Mouse (Mus musculus) lung, embryonic 16.5 days (tissue): ENCODE data around the gene Dcps. TPM values are rescaled to one million over a fixed set of nuclear protein-coding genes. Genes with fewer than 3 reads are reported as not detected.
A peak's percentile ranks its signal among the peaks of the same experiment; 100 is the strongest.

Source experiments
- ATAC-seq: fragments of 200-750 bp; cut with Nextera tagmentation; 2 replicates; pipeline ENCODE4 v1.8.0; 2017; ENCODE audit warnings: low read depth, mild to moderate bottlenecking, moderate library complexity
- H3K27ac ChIP-seq: fragments of 300-500 bp; sonication (generic); 2 replicates; pipeline ENCODE4 v1.5.1; 2014; ENCODE audit warnings: mild to moderate bottlenecking, control low read depth, low read length
- H3K27me3 ChIP-seq: fragments of 300-500 bp; sonication (generic); 2 replicates; pipeline ENCODE4 v1.6.1; 2014; ENCODE audit warnings: low read depth, low read length, mixed read lengths; ENCODE audit not compliant: control insufficient read depth, insufficient read depth
- H3K36me3 ChIP-seq: fragments of 300-500 bp; sonication (generic); 2 replicates; pipeline ENCODE4 v1.6.1; 2014; ENCODE audit warnings: low read length; ENCODE audit not compliant: control insufficient read depth, insufficient read depth
- H3K4me1 ChIP-seq: fragments of 300-500 bp; sonication (generic); replicated peaks from 2 replicates; pipeline ENCODE4 v1.6.1; 2014; ENCODE audit warnings: low read length, mixed read lengths; ENCODE audit not compliant: control insufficient read depth, insufficient read depth
- H3K4me2 ChIP-seq: fragments of 300-500 bp; sonication (generic); 2 replicates; pipeline ENCODE4 v1.6.1; 2014; ENCODE audit warnings: low read depth, low read length, control low read depth
- H3K4me3 ChIP-seq: fragments of 300-500 bp; sonication (generic); 2 replicates; pipeline ENCODE4 v1.5.1; 2014; ENCODE audit warnings: mild to moderate bottlenecking, low read length, control low read depth
- H3K9ac ChIP-seq: fragments of 300-500 bp; sonication (generic); 2 replicates; pipeline ENCODE4 v1.6.1; 2014; ENCODE audit warnings: low read length, control low read depth
- H3K9me3 ChIP-seq: fragments of 300-500 bp; sonication (generic); 2 replicates; pipeline ENCODE4 v1.6.1; 2016; ENCODE audit warnings: low read length; ENCODE audit not compliant: control insufficient read depth
- WGBS: fragments of 180-500 bp; shearing (Covaris S2); extraction: QIAGEN DNeasy Blood & Tissue Kit; methylation state at CpG from one replicate; pipeline ENCODE4 v1.1.7; 2014; 5-methylcytosine and 5-hydroxymethylcytosine counted together
- polyA plus RNA-seq: library from polyadenylated mRNA; unstranded; fragments of >200 nt; fragmentation: Nextera tagmentation; extraction: Ambion mirVana; gene quantifications from 2 replicates; pipeline ENCODE4 v1.2.1, GENCODE M21; 2015

Gene Dcps
- 85.6 and 86.3 TPM in 2 replicates for polyA plus RNA-seq

DNA sequence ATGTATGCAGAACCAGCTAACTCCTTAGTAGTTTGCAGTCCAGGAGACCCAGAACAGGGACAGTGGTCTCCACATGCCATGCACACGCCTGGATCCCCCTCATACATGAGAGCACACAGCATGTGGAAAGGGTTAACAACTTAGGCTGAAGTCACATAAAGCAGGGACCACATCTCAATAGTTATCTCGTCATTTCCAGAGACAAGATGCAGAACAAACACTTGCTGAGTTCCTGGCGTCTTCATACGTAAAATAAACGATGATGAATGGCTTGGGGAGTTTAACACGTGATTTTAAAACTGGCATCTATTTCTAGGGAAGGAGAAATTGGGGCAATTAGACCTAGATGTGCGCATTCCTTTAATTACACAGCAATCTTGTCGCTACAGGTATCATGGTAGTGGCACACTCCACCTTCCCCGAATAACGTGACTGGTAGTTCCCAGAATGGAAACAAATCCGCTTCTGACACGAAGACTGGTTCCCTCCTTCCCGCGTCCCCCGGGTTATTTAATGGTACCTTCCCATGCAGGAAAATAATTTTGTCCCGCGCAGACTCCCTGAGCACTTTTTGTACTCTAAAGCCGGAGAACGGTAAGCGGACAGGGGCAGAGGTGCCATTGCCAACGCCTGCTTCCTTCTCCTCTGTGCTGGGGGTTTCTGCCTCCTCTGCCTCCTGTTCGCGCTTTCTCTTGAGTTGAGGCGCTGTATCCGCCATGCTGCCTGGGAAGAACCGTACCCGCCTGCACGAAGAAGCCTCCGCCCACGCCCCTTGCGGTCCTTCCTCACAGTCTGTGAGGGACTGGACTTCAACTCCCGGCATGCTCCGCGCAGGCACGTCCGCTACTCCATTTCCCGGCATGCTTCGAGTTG, at the start of gene Dcps:
Gene Dcps (minus strand): TSS at position 811 of the 873 bp plus-strand sequence.
- WGBS: under 1% methylated on average over 38 of the region's 38 CpGs
- Histone ChIP-seq H3K9me3 (no peaks in the 10 kb centered on the region), H3K9ac (peak within 1 kb of the TSS; percentile 79), H3K4me2 (peak within 1 kb of the TSS; percentile 93), H3K27ac (peak within 1 kb of the TSS; percentile 87), H3K36me3 (peaks cover 4% of the 10 kb centered on the region; the same call in 1 of the 2 replicates), H3K4me1 (peaks cover 9% of the 10 kb centered on the region), H3K4me3 (peak within 1 kb of the TSS; percentile 75), H3K27me3 (no peaks in the 10 kb centered on the region)
- ATAC-seq: peak; percentile 99

DNA sequence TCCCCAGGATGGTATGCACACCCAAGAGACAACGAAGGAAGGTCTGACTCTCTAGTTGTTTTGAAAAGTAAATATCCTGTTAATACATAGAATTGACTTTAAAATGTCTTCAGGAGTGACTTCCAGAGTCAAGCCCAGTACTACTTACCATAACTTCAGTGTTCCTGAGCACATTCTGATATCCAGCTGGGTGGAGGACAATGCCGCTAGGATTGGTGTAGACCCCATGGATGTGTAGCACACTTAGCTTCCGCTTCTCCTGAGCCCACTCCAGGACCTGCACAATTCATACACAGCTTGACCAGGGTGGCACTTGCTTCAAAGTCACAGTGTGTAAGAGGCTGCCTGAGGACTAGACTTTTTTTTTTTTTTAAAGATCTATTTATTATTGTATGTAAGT, 47.6 kb upstream of the Dcps start:
- WGBS: 93% methylated on average over 3 of the region's 3 CpGs
- H3K27me3 ChIP-seq: no peaks in the 10 kb centered on the region
- H3K9ac ChIP-seq: no peak overlapping the region
- no peak overlapping the region for H3K4me3 ChIP-seq
- H3K4me2 ChIP-seq: no peak overlapping the region
- ATAC-seq: no peak
- no peaks in the 10 kb centered on the region for H3K9me3 ChIP-seq
- peaks cover 8% of the 10 kb centered on the region for H3K36me3 ChIP-seq
- no peak overlapping the region for H3K27ac ChIP-seq
- no peaks in the 10 kb centered on the region for H3K4me1 ChIP-seq

DNA sequence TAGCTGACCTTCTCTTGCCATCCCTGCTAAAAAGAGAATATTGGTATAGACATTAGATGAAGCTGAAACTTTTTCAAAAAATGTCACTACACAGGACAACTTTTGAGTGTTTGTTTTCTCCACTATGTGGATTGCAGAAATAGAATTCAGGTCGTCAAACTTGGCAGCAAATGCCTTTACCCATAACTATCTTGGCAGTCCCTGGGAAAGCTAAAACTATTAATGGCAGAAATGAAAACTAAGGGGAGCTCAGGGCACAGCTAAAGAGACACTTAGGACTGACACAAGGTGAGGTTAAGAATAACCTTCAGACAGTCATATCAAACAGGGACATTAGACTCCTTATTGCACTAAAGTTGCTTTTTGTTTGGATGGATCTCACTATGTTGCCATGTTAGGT, 42.1 kb upstream of the Dcps start:
- Histone ChIP-seq H3K9me3 (no peaks in the 10 kb centered on the region), H3K4me1 (no peaks in the 10 kb centered on the region), H3K4me2 (no peak overlapping the region), H3K4me3 (no peak overlapping the region), H3K36me3 (peaks cover 45% of the 10 kb centered on the region), H3K27ac (no peak overlapping the region), H3K27me3 (no peaks in the 10 kb centered on the region), H3K9ac (no peak overlapping the region)
- ATAC-seq: no peak
- 62% methylated on average over 1 of the region's 1 CpGs for WGBS

DNA sequence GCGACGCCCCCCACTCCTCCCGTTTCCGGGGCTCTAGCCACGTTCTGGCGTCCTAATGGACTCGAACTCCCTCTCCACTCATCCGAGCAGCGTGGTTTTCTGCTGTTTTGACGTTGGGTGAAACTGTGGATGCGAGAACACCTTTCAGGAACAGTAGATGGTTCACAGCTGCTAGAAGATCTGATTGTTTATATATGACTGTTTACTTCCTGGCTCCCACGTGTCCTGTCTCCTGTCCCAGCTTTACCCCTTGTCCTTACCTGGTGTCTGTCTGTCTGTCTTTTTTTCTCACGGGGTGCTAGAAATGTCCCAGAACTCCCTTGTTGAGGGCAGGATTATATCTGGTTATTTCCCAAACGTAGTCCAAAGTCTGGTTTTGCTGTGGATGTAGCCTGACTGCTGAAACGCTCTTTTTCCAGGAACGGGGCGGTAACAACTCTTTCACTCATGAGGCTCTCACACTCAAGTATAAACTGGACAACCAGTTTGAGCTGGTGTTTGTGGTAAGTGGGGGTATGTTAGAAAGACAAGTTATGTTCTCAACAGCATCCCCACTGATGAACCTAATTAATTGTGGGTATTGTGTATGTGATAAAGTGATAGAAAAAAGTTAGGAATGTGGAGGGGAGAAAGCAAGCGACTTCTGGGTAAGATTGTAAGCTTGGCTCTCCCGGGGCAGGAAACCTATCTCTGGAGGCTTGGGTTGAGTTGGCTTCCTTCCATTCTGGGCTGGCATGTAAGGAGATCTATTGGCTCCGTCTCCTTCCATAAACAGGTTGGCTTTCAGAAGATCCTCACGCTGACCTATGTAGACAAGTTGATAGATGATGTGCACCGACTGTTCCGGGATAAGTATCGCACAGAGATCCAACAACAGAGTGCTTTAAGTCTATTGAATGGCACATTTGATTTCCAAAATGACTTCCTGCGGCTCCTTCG, 36.0 kb upstream of the Dcps start:
- WGBS: 23% methylated on average over 26 of the region's 26 CpGs

DNA sequence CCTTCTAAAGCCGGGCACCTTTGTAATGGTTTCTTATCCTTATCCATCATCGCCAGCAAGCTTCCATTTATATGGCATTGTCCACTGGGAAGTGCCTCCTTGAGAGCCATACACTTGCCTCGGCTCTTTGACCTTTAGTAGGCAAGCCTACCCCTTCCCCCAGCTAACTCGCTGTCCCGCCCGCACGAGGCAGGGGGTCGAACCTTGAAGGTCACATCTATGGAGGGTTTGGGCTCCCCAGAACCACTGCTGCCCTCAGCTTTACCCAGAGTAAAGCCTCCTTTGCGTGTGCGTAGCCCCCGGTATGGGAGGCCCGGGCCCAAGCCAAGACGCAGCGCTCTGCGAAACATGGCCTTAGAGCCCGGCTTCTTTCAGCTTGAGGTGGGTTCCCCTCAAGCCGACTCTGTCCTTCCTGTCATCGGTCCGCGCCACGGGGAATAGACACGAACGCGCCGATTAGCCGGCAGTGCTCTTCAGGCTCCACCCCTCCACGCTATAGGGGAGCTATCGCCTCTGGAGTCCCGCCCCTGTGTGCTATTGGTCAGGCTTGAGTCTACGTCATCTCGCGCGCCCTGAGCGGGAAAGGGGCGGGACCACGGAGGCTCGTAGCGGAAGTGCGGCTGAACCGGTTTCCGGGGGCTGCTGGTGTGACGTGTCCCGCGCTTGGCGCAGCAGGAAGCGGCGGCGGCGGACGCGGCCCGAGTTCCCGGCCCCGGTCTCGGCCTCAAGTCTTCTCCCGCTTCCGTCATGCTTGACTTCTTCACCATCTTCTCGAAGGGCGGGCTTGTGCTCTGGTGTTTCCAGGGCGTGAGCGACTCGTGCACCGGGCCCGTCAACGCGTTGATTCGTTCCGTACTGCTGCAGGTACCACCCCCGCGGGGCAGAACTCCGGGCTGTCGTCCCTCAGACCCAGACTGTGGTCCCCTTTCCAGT, 34.9 kb upstream of the Dcps start, which contains the start of gene Foxred1:
Gene Foxred1 (minus strand): TSS at position 514 of the 933 bp plus-strand sequence.
- under 1% methylated on average over 72 of the region's 72 CpGs for WGBS
- H3K27ac ChIP-seq: peak within 1 kb of the TSS; percentile 88
- H3K4me3 ChIP-seq: peak within 1 kb of the TSS; percentile 96
- ATAC-seq: peak; percentile 100
- no peaks in the 10 kb centered on the region for H3K27me3 ChIP-seq
- peak within 1 kb of the TSS; percentile 92 for H3K4me2 ChIP-seq
- H3K4me1 ChIP-seq: peaks cover 13% of the 10 kb centered on the region
- peaks cover 37% of the 10 kb centered on the region for H3K36me3 ChIP-seq
- H3K9ac ChIP-seq: peak within 1 kb of the TSS; percentile 95
- H3K9me3 ChIP-seq: no peaks in the 10 kb centered on the region

More for the DNA sequence above, 36.0 kb upstream of the Dcps start:
- peaks cover 13% of the 10 kb centered on the region for H3K4me1 ChIP-seq
- H3K4me3 ChIP-seq: peak overlapping the region; percentile 96
- H3K27ac ChIP-seq: peak overlapping the region; percentile 56
- no peak for ATAC-seq
- peak overlapping the region; percentile 95 for H3K9ac ChIP-seq
- no peaks in the 10 kb centered on the region for H3K9me3 ChIP-seq
- peaks cover 35% of the 10 kb centered on the region for H3K36me3 ChIP-seq
- H3K27me3 ChIP-seq: no peaks in the 10 kb centered on the region
- peak overlapping the region; percentile 73 for H3K4me2 ChIP-seq

DNA sequence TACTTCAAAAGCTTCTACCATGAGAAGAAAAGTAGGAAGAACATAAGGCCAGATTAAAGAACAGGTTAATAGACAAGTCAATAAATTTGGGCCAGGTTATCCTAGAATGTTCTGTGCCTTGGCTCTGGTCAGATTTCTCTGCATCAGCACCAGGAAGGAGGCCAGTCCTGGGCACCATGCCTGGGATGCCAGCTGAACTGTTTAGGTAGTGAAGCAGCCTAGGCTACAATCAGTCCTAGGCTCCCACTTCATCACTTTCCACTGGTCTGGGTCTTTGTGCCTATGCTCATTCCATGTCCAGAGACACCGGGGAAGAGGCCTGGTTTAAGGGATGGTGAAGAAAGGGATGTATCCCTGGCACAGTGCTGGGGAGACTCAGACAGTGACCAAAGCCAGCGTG, 28.6 kb upstream of the Dcps start:
- Histone ChIP-seq H3K9me3 (no peaks in the 10 kb centered on the region), H3K36me3 (peaks cover 10% of the 10 kb centered on the region), H3K4me3 (no peak overlapping the region), H3K27me3 (no peaks in the 10 kb centered on the region), H3K4me2 (no peak overlapping the region), H3K4me1 (peaks cover 7% of the 10 kb centered on the region), H3K9ac (no peak overlapping the region), H3K27ac (no peak overlapping the region)
- WGBS: 98% methylated on average over 2 of the region's 2 CpGs
- ATAC-seq: no peak

DNA sequence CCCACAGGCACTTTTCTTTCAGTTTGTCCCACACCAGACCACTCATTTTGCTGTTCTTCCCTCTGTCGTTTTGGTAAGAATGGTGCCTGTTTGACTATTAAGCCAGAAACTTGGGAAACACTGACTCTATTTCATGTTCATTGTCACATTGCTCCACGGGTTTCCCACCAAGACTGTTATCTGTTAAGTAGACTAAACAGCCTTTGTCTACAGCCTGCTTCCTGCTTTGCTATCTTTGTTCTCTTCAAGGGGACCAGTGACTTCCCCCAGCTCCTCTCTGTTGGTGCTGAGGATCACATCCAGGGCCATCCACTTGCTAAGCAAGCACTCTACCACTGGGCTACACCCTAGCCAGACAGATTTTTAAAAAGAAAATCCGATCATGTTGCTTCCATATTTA, 27.7 kb upstream of the Dcps start:
- peaks cover 10% of the 10 kb centered on the region for H3K36me3 ChIP-seq
- no peaks in the 10 kb centered on the region for H3K27me3 ChIP-seq
- ATAC-seq: no peak
- H3K9ac ChIP-seq: no peak overlapping the region
- 35% methylated on average over 3 of the region's 3 CpGs for WGBS
- no peaks in the 10 kb centered on the region for H3K9me3 ChIP-seq
- H3K4me1 ChIP-seq: peaks cover 7% of the 10 kb centered on the region
- H3K4me3 ChIP-seq: no peak overlapping the region
- no peak overlapping the region for H3K27ac ChIP-seq
- no peak overlapping the region for H3K4me2 ChIP-seq

DNA sequence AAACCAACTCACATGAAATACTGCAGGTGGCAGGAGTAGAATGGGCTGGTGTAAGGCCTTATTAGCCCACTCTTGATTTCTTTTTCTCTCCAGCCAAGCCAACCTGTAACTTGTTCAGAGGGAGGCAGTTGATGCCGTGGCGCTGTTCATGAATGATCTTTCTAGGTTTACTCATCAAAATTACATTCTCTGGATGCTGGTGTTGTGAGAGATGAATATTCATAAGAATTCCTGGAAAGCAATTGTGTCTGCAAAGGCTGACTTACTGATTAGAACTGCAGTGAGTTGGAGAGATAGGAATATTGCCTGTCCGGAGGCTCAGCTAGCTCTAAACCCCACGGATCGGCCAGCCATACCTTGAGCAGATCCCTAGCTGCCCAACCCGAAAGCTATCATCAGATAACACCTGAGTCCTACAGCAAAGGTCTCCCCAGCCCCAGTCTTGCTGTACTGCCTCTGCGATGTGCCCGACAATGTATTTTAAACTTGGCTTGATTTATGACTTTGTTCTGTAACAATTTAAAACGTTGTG, 24.7 kb upstream of the Dcps start:
- H3K9ac ChIP-seq: peak overlapping the region; percentile 86

More for the DNA sequence above, 24.7 kb upstream of the Dcps start:
- Histone ChIP-seq H3K36me3 (peaks cover 3% of the 10 kb centered on the region; the same call in 1 of the 2 replicates), H3K4me3 (peak overlapping the region; percentile 68), H3K4me2 (peak overlapping the region; percentile 65), H3K9me3 (no peaks in the 10 kb centered on the region), H3K27me3 (no peaks in the 10 kb centered on the region), H3K27ac (no peak overlapping the region), H3K4me1 (peaks cover 7% of the 10 kb centered on the region)
- WGBS: 51% methylated on average over 9 of the region's 9 CpGs
- no peak for ATAC-seq
